Mouse (Mus musculus) liver, embryonic 13.5 days (tissue): Measurements from ENCODE around the gene Kbtbd12. TPM values are rescaled to one million over a fixed set of nuclear protein-coding genes. Genes with fewer than 3 reads are reported as not detected.
A peak's percentile ranks its signal among the peaks of the same experiment; 100 is the strongest.

Source experiments
- ATAC-seq: fragments of 200-750 bp; cut with Nextera tagmentation; 2 replicates; pipeline ENCODE4 v1.8.0; 2017; ENCODE audit warnings: low read depth, mild to moderate bottlenecking, moderate number of reproducible peaks, moderate library complexity
- DNase-seq: peaks from one replicate; pipeline ENCODE4 v3.0.0; 2022
- H3K27ac ChIP-seq: fragments of 300-500 bp; sonication (generic); 2 replicates; pipeline ENCODE4 v1.5.1; 2015; ENCODE audit warnings: moderate library complexity, mild to moderate bottlenecking, inconsistent platforms
- H3K27me3 ChIP-seq: fragments of 300-500 bp; sonication (generic); 2 replicates; pipeline ENCODE4 v1.6.1; 2015; ENCODE audit warnings: mild to moderate bottlenecking, inconsistent platforms
- H3K36me3 ChIP-seq: fragments of 300-500 bp; sonication (generic); 2 replicates; pipeline ENCODE4 v1.6.1; 2015; ENCODE audit warnings: mild to moderate bottlenecking, inconsistent platforms
- H3K4me1 ChIP-seq: fragments of 300-500 bp; sonication (generic); replicated peaks from 2 replicates; pipeline ENCODE4 v1.6.1; 2015; ENCODE audit warnings: inconsistent platforms
- H3K4me2 ChIP-seq: fragments of 300-500 bp; sonication (generic); 2 replicates; pipeline ENCODE4 v1.6.1; 2015; ENCODE audit warnings: inconsistent platforms, mild to moderate bottlenecking, moderate library complexity
- H3K4me3 ChIP-seq: fragments of 300-500 bp; sonication (generic); replicated peaks from 2 replicates; pipeline ENCODE4 v1.5.1; 2015; ENCODE audit warnings: mild to moderate bottlenecking, inconsistent platforms
- H3K9ac ChIP-seq: fragments of 300-500 bp; sonication (generic); 2 replicates; pipeline ENCODE4 v1.6.1; 2015; ENCODE audit warnings: mild to moderate bottlenecking, inconsistent platforms
- H3K9me3 ChIP-seq: fragments of 300-500 bp; sonication (generic); replicated peaks from 2 replicates; pipeline ENCODE4 v1.6.1; 2016; ENCODE audit warnings: inconsistent platforms
- WGBS: fragments of 180-500 bp; shearing (Covaris S2); methylation state at CpG from one replicate; pipeline ENCODE4 v1.1.7; 2015; ENCODE audit not compliant: insufficient replicate concordance; 5-methylcytosine and 5-hydroxymethylcytosine counted together
- polyA plus RNA-seq: library from polyadenylated mRNA; unstranded; fragments of >200 nt; fragmentation: Nextera tagmentation; extraction: Ambion mirVana; gene quantifications from 2 replicates; pipeline ENCODE4 v1.2.1, GENCODE M21; 2015

The Kbtbd12 gene
- 1.1 and 1.6 TPM in 2 replicates for polyA plus RNA-seq

DNA sequence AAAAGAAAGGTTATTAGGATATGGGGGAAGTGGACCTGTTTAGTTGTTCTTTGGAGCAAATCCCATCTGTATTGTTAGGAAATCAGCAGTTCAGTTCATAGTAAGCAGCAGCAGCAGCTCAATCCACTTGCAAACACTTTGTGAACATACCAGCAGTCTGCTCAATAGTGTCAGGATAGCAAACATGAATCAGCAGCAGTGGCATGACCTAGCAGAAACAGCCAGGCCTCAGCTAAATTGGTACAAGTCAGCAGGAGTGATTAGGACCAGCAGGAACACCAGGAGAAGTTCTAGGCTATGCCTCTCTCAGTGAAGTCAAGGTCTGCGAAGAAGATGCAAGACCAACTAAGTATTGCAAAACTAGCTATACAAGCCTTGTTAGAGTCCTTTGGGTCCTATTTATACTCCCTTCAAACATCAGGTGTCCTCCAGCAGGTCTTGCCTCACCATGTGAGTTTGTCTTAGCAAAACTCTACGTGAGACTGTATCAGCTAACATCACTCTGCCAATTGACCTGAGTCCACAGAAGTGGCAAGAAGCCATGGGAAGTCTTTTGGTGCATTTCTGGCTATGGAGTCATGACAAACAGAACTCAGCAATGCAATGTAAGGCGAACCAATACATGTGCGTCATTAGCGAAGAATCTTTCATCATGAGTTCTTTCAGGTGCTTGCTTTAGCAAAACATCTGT is at the start of gene Kbtbd12:
Gene Kbtbd12, minus strand, starts transcription at position 340 of the 691 bp plus-strand sequence.
- H3K9ac ChIP-seq, result peak within 1 kb of the TSS; percentile 50
- peak; percentile 71 for DNase-seq

DNA sequence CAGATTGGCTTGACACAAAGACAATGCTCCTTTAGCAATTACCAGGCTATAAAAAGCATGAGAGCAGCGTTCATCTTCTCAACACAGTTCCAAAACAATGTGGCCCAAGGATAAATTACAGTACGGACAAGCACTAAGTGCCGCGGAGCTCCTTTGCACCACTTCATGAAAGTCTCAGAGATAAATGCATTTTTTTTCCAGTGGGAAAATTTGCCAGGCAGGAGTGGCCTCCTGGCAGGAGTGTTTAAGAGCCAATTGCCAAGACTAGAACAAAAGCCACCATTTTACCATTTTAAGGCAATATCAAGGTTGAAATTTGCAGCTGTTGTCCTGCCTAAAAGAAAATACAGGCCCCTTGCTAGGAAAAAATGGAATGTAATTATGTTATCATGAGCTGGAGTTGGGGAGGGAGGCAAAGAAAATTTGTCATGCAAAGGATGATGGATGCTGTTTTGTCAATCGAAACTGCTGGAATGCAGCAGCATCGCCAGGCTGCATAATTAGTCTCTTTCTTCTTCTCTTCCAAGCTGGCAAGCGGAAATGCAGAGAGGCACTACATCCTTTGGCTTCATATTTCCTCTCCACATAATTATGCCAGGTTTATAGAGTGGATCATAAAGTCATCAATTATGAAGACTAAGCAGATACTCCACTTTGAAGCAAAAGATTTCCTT is 45.8 kb upstream of the Kbtbd12 start:
- H3K27ac ChIP-seq, result no peak overlapping the region
- no peak for ATAC-seq

More for the DNA sequence above, at the start of gene Kbtbd12:
- ATAC-seq, result peak; percentile 84
- peaks cover 83% of the 10 kb centered on the region for H3K4me1 ChIP-seq
- 92% methylated on average over 5 of the region's 5 CpGs for WGBS
- H3K36me3 ChIP-seq, result no peaks in the 10 kb centered on the region
- peak within 1 kb of the TSS; percentile 92 for H3K27ac ChIP-seq
- peak within 1 kb of the TSS; percentile 33 for H3K4me2 ChIP-seq
- 0 out of 2 replicates have a peak, but pooled peaks cover 13% of the 10 kb centered on the region for H3K9me3 ChIP-seq
- H3K27me3 ChIP-seq, result no peaks in the 10 kb centered on the region
- H3K4me3 ChIP-seq, result peak within 1 kb of the TSS; percentile 27

DNA sequence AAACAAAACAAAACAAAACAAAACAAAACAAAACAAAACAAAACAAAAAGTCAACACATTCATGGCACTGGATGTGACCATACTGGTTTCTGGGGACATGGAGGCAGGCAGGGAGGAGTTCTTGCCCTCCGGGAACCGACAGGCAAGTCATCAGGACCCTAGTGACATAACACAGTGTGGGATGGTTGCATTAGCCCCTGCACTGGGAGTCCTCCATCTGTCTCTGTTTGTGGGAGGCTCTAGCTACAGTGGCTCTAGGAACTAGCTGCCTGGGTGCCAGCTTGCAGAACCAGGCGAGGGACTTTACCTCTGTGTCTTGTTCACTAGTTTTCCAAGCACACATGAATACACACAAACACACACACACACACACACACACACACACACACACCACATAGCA is 43.3 kb upstream of the Kbtbd12 start:
- no peak overlapping the region for H3K27ac ChIP-seq
- 0 out of 2 replicates have a peak, but pooled peaks cover 4% of the 10 kb centered on the region for H3K4me1 ChIP-seq
- H3K36me3 ChIP-seq, result no peaks in the 10 kb centered on the region
- no peak overlapping the region for H3K9ac ChIP-seq
- no peaks in the 10 kb centered on the region for H3K9me3 ChIP-seq
- DNase-seq (no peak), ATAC-seq (no peak)
- H3K27me3 ChIP-seq, result 0 out of 2 replicates have a peak, but pooled peaks cover 8% of the 10 kb centered on the region
- WGBS, result 64% methylated on average over 3 of the region's 3 CpGs
- no peak overlapping the region for H3K4me2 ChIP-seq
- H3K4me3 ChIP-seq, result no peak overlapping the region

More for the DNA sequence above, 45.8 kb upstream of the Kbtbd12 start:
- no peaks in the 10 kb centered on the region for H3K4me1 ChIP-seq
- H3K36me3 ChIP-seq, result no peaks in the 10 kb centered on the region
- no peak for DNase-seq
- WGBS, result 66% methylated on average over 7 of the region's 7 CpGs
- no peak overlapping the region for H3K4me2 ChIP-seq
- no peaks in the 10 kb centered on the region for H3K9me3 ChIP-seq
- H3K4me3 ChIP-seq, result no peak overlapping the region
- H3K9ac ChIP-seq, result no peak overlapping the region
- H3K27me3 ChIP-seq, result 0 out of 2 replicates have a peak, but pooled peaks cover 8% of the 10 kb centered on the region

DNA sequence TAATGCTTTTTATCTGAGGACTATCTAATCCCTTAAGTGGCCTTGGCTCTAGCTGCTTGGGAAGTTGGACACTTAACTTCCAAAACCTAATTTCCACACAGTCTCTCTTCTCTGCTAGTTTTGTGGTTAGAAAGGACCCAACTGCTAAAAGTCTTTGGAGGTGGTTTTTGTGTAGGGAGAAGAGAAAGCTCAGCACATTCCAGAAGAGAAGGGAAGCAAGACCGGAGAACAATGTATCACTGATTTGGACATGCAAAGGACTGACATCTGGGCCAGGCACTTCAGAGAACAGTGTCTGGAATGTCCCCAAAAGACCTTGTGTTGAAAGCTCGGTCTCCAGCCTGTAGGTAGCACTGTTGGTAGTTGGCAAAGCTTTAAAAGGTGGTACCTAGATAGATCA is 40.0 kb upstream of the Kbtbd12 start:
- 0 out of 2 replicates have a peak, but pooled peaks cover 8% of the 10 kb centered on the region for H3K27me3 ChIP-seq
- ATAC-seq, result no peak
- 44% methylated on average over 2 of the region's 2 CpGs for WGBS

DNA sequence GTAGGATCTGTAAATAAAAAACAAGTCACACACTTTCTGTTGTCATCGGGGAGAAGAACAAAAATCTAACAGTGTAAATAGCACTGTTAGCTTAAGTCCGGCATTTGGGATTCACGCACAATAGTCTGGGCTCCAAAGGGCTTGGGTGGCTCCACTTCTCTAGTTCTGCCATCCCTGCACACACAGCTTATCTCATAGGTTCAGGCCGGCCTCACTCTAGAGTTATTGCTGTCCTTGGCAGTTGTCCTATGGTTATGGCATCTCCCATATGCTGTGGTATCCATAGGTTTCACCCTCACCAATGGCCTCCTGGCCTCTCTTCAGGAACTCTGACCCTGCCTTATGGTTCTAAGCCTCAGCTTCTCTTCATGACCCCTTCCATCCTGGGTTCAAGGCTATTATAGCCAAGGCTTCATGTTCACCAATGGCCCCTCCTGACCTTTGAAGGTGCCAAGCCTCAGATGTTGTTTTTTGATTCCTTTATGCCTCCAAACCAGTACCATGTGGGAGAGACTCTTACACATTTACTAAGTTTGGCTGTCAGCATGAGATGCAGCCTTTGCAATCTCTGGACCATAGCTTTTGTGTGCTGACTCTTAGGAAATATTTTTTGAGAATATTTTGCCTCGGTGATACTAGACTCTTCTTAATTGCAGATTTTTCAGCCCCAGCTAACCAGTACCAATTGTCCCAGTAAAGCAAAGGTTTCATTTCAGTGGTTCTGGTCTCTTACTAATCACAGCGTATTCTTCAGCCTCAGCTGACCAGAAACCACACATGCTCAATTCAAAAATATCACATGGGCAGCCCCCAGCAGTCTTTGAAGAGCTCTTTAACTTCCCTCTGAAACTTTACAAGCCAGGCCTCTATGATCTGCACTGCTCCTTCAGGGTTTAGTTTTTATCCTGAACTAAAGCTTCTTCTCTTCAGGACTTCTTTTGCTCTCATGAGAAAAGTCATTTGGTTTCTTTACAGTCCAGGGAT is 39.3 kb upstream of the Kbtbd12 start:
- Histone ChIP-seq H3K27ac (no peak overlapping the region), H3K4me1 (0 out of 2 replicates have a peak, but pooled peaks cover 4% of the 10 kb centered on the region), H3K4me2 (no peak overlapping the region), H3K36me3 (no peaks in the 10 kb centered on the region), H3K9ac (no peak overlapping the region), H3K27me3 (0 out of 2 replicates have a peak, but pooled peaks cover 8% of the 10 kb centered on the region), H3K4me3 (no peak overlapping the region), H3K9me3 (no peaks in the 10 kb centered on the region)
- 74% methylated on average over 6 of the region's 6 CpGs for WGBS
- no peak for DNase-seq
- no peak for ATAC-seq

More for the DNA sequence above, 40.0 kb upstream of the Kbtbd12 start:
- H3K4me3 ChIP-seq, result no peak overlapping the region
- no peak overlapping the region for H3K4me2 ChIP-seq
- H3K4me1 ChIP-seq, result 0 out of 2 replicates have a peak, but pooled peaks cover 4% of the 10 kb centered on the region
- no peak overlapping the region for H3K27ac ChIP-seq
- DNase-seq, result no peak
- no peaks in the 10 kb centered on the region for H3K36me3 ChIP-seq
- no peaks in the 10 kb centered on the region for H3K9me3 ChIP-seq
- H3K9ac ChIP-seq, result no peak overlapping the region

DNA sequence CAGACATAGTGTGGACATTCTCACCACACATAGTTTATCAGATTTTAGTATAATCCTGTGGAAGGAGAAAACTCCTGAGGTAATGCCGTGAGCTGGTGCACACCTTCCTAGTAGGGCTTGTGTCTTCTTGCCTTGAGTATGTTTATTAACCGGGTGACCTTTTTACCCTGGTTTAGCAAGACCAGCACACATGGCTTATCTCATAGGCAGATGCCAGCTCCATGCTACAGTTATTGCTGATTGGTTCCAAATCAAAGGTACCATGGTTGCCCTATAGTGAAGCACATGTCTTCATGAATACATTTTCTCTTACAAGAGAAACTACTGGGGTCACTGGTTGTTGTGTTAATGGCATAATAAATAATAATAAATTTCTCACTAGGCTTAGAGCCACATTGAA is 38.1 kb upstream of the Kbtbd12 start:
- no peak overlapping the region for H3K9ac ChIP-seq
- no peak for DNase-seq
- WGBS, result 67% methylated on average over 2 of the region's 2 CpGs

DNA sequence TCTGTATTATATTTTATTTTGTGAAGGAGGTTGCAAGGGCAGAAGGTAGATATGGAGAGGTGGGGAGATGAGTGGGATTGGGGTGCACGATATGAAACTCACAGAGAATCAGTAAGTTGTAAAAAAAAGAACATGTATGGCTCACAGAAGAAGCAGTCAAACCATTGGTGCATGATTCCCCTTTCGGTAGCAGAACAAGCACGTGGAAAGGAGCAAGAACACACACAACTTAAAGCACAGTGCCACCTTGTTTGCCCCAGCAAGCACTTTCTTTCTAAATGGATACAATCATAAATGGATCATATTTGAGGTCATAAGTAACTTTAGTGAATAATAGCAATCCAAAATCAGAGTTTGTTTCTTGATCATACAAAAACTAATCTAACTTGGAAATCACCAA is 24.5 kb upstream of the Kbtbd12 start:
- no peaks in the 10 kb centered on the region for H3K36me3 ChIP-seq
- WGBS, result 64% methylated on average over 3 of the region's 3 CpGs
- no peak overlapping the region for H3K27ac ChIP-seq
- no peaks in the 10 kb centered on the region for H3K4me1 ChIP-seq
- no peak for ATAC-seq
- H3K9ac ChIP-seq, result no peak overlapping the region
- H3K4me2 ChIP-seq, result no peak overlapping the region
- H3K4me3 ChIP-seq, result no peak overlapping the region
- H3K9me3 ChIP-seq, result no peaks in the 10 kb centered on the region
- no peak for DNase-seq
- peaks cover 12% of the 10 kb centered on the region; the same call in 1 of the 2 replicates for H3K27me3 ChIP-seq

More for the DNA sequence above, 38.1 kb upstream of the Kbtbd12 start:
- Histone ChIP-seq H3K4me2 (no peak overlapping the region), H3K9me3 (no peaks in the 10 kb centered on the region), H3K36me3 (no peaks in the 10 kb centered on the region), H3K4me1 (0 out of 2 replicates have a peak, but pooled peaks cover 4% of the 10 kb centered on the region), H3K27me3 (0 out of 2 replicates have a peak, but pooled peaks cover 8% of the 10 kb centered on the region), H3K4me3 (no peak overlapping the region), H3K27ac (no peak overlapping the region)
- ATAC-seq, result no peak

DNA sequence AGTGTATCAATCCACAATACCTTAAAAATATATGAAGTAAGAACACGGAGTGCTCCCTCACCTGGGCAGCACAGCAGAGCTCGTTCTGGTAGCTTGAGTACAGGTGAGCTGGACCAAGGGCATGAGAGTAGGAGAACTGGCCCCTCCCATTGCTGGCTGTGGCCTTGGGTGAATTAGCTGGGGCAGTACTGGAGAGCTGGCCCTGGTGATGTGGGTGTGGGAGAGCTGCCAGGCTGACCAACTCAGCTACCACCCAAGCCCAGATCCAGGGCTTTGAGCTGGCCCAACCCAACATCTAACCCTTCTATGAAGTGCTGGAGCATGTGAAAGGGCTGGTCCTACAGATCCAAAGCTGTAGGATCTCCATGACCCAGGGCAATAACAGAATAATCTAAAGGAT is 23.9 kb upstream of the Kbtbd12 start:
- ATAC-seq (no peak), DNase-seq (no peak)
- WGBS, result 74% methylated on average over 2 of the region's 2 CpGs
- Histone ChIP-seq H3K4me1 (0 out of 2 replicates have a peak, but pooled peaks cover 5% of the 10 kb centered on the region), H3K27me3 (peaks cover 12% of the 10 kb centered on the region; the same call in 1 of the 2 replicates), H3K36me3 (no peaks in the 10 kb centered on the region), H3K9ac (no peak overlapping the region), H3K4me3 (no peak overlapping the region), H3K4me2 (no peak overlapping the region), H3K27ac (no peak overlapping the region), H3K9me3 (no peaks in the 10 kb centered on the region)

DNA sequence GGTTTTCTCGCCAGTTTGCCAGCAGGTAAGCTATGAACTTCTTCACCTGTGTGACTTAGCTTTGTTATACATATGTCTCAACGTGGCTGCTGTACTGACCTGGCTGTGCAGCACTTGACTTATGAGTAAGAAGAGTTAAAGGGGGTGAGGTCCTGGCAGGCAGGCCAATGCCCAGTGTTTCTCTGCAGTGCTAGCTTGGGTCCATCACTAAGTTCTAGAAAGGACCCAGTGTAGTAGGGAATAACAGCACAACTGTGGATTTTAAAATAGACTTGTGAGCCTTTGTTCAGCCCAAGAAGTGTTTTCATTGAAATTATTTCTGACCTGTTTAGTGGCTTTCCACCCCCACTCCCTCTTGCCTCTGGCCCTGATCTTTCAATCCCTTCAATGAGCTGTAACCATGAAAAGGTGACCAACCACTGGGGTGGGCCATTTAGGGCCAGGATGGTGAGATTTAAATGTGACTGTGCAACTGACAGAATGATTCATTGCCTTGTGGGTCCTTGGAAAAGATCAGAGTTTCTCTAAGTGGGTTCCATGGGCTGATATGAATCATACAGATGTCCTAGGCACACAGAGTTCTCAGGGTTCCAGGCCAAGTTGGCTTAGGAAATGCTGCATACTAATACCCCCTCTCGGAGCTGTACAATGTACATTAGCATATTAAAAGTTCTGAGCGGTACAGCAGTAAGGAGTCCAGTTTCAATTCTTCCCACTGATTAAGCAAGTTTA is 10.0 kb upstream of the Kbtbd12 start:
- Histone ChIP-seq H3K27me3 (no peaks in the 10 kb centered on the region), H3K36me3 (no peaks in the 10 kb centered on the region), H3K9me3 (no peaks in the 10 kb centered on the region), H3K4me1 (peaks cover 12% of the 10 kb centered on the region), H3K27ac (no peak overlapping the region; the same call in 1 of the 2 replicates), H3K9ac (no peak overlapping the region), H3K4me3 (no peak overlapping the region), H3K4me2 (no peak overlapping the region)
- ATAC-seq, result no peak
- DNase-seq, result no peak
- WGBS, result 75% methylated on average over 4 of the region's 4 CpGs

DNA sequence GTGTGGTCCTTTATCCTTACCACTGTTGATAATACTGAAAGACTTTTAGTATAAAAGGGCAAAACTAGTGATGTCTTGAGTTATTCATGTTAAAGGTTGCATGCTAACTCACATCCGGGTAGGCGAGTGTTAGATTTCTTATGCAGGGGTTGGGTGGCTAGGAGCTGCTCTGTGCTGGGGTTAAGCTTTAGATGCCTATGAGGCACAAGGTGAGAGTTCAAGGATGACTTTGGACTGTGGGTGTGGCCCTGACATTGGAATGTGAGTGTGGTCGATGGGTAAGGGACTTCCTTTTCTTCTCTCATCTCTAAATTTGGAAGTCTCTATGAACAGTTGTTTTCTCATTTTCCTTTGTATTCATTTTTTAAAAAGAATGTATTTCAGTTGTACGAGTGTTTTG is 7.0 kb upstream of the Kbtbd12 start:
- no peaks in the 10 kb centered on the region for H3K27me3 ChIP-seq
- peaks cover 18% of the 10 kb centered on the region for H3K4me1 ChIP-seq
- H3K36me3 ChIP-seq, result no peaks in the 10 kb centered on the region
- no peak overlapping the region for H3K4me3 ChIP-seq
- DNase-seq, result no peak
- 61% methylated on average over 4 of the region's 4 CpGs for WGBS
- H3K9me3 ChIP-seq, result no peaks in the 10 kb centered on the region
- ATAC-seq, result no peak
- no peak overlapping the region for H3K9ac ChIP-seq
- H3K27ac ChIP-seq, result no peak overlapping the region
- no peak overlapping the region for H3K4me2 ChIP-seq
